ENCODE assay signal across 16 mouse cellular contexts in the genomic region with DNA sequence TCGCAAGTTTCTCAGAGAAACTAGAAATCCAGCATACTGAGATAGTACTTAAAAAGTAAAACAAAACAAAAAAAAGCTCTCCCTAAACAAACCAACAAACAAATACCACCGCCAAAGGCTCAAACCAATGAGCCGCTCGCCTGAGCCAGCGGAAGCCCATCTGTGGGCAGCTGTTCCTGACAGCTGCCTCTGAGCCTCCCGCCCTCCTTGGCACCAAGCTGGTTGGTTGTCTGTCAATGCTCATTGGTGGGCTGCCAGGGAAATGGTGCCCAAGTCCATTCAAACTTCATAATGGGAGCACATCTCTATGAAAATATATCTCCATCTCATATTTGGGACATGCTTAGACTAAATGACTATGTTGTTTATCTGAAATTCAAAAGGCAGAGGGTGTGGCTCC. TPM values are rescaled to one million over a fixed set of nuclear protein-coding genes. Genes with fewer than 3 reads are reported as not detected.
A peak's percentile ranks its signal among the peaks of the same experiment; 100 is the strongest.
DNase-seq lines count a peak whose midpoint lies in the region; ATAC-seq and TF ChIP-seq lines count a peak whose summit lies in the region.
"Had no signal": no experiment of that assay in that cellular context is flagged by ENCODE, and none has a peak within 500 bp of the region (broad histone marks: within the 10 kb centered on the region; RNA-seq: fewer than 3 reads in every experiment).

No protein-coding gene starts in this region.

- no peak for TF ChIP-seq CTCF in layer of hippocampus, adult 2 months (conservative IDR thresholded peaks at IDR 0.05)

- H3K9me3 ChIP-seq in hindbrain, embryonic 13.5 days: no peaks in the 10 kb centered on the region
- H3K9me3 ChIP-seq in hindbrain, embryonic 12.5 days (replicated peaks): no peaks in the 10 kb centered on the region
- no peaks in the 10 kb centered on the region for H3K9me3 ChIP-seq in neural tube, embryonic 13.5 days
- no peaks in the 10 kb centered on the region for H3K9me3 ChIP-seq in neural tube, embryonic 15.5 days (replicated peaks)
- no peaks in the 10 kb centered on the region for H3K9me3 ChIP-seq in forebrain, embryonic 14.5 days (replicated peaks; ENCODE audit: control insufficient read depth, low read length)
- H3K9me3 ChIP-seq in midbrain, embryonic 13.5 days: no peaks in the 10 kb centered on the region
- H3K9me3 ChIP-seq: limb, embryonic 13.5 days; megakaryocyte, embryonic 14.5 days had no signal

- peak; percentile 77 for DNase-seq in forebrain, embryonic 14.5 days (ENCODE audit: low spot score)
- DNase-seq in layer of hippocampus, adult 2 months (ENCODE audit: low spot score in 2 of 2): no peak
- no peak for DNase-seq in adipocyte (ENCODE audit: low spot score)
- DNase-seq: heart, adult 11 months; heart, postnatal 4 days; kidney, adult 9 months had no signal

- 72% methylated on average over 6 of the region's 6 CpGs for WGBS in hindbrain, embryonic 13.5 days
- 76% methylated on average over 6 of the region's 6 CpGs for WGBS in hindbrain, embryonic 12.5 days
- 72% methylated on average over 6 of the region's 6 CpGs for WGBS in neural tube, embryonic 13.5 days
- WGBS in neural tube, embryonic 15.5 days: 67% methylated on average over 6 of the region's 6 CpGs
- 61% methylated on average over 6 of the region's 6 CpGs for WGBS in forebrain, embryonic 14.5 days
- 71% methylated on average over 6 of the region's 6 CpGs for WGBS in midbrain, embryonic 13.5 days

- no peak overlapping the region for H3K9ac ChIP-seq in hindbrain, embryonic 13.5 days
- H3K9ac ChIP-seq in hindbrain, embryonic 12.5 days: no peak overlapping the region
- no peak overlapping the region for H3K9ac ChIP-seq in neural tube, embryonic 13.5 days
- no peak overlapping the region for H3K9ac ChIP-seq in neural tube, embryonic 15.5 days (replicated peaks)
- no peak overlapping the region for H3K9ac ChIP-seq in forebrain, embryonic 14.5 days (ENCODE audit: low read length)
- H3K9ac ChIP-seq in midbrain, embryonic 13.5 days (replicated peaks): no peak overlapping the region
- H3K9ac ChIP-seq: limb, embryonic 13.5 days had no signal

- H3K4me2 ChIP-seq in hindbrain, embryonic 13.5 days: no peak overlapping the region
- H3K4me2 ChIP-seq in hindbrain, embryonic 12.5 days (replicated peaks): no peak overlapping the region
- H3K4me2 ChIP-seq in neural tube, embryonic 13.5 days: no peak overlapping the region
- H3K4me2 ChIP-seq in neural tube, embryonic 15.5 days: no peak overlapping the region
- no peak overlapping the region for H3K4me2 ChIP-seq in forebrain, embryonic 14.5 days (ENCODE audit: low read length)
- H3K4me2 ChIP-seq in midbrain, embryonic 13.5 days (replicated peaks): no peak overlapping the region
- H3K4me2 ChIP-seq: limb, embryonic 13.5 days had no signal

- no peaks in the 10 kb centered on the region for H3K27me3 ChIP-seq in hindbrain, embryonic 13.5 days
- no peaks in the 10 kb centered on the region for H3K27me3 ChIP-seq in hindbrain, embryonic 12.5 days
- H3K27me3 ChIP-seq in neural tube, embryonic 13.5 days: no peaks in the 10 kb centered on the region
- H3K27me3 ChIP-seq in neural tube, embryonic 15.5 days (replicated peaks): no peaks in the 10 kb centered on the region
- H3K27me3 ChIP-seq in forebrain, embryonic 14.5 days (replicated peaks; ENCODE audit: control insufficient read depth, insufficient read depth, low read length): no peaks in the 10 kb centered on the region
- no peaks in the 10 kb centered on the region for H3K27me3 ChIP-seq in midbrain, embryonic 13.5 days
- H3K27me3 ChIP-seq: limb, embryonic 13.5 days had no signal

- H3K4me3 ChIP-seq in hindbrain, embryonic 13.5 days: no peak overlapping the region
- H3K4me3 ChIP-seq in hindbrain, embryonic 12.5 days: no peak overlapping the region
- no peak overlapping the region for H3K4me3 ChIP-seq in neural tube, embryonic 13.5 days
- no peak overlapping the region for H3K4me3 ChIP-seq in neural tube, embryonic 15.5 days (replicated peaks)
- no peak overlapping the region for H3K4me3 ChIP-seq in forebrain, embryonic 14.5 days (ENCODE audit: low read depth, low read length)
- H3K4me3 ChIP-seq in midbrain, embryonic 13.5 days (replicated peaks): no peak overlapping the region
- H3K4me3 ChIP-seq in layer of hippocampus, adult 2 months: no peak overlapping the region
- H3K4me3 ChIP-seq: limb, embryonic 13.5 days; megakaryocyte, embryonic 14.5 days had no signal

- H3K27ac ChIP-seq in hindbrain, embryonic 13.5 days: peak overlapping the region; percentile 66
- H3K27ac ChIP-seq in hindbrain, embryonic 12.5 days: no peak overlapping the region
- peak overlapping the region; percentile 85; the same call in 1 of the 2 replicates for H3K27ac ChIP-seq in neural tube, embryonic 13.5 days (replicated peaks)
- no peak overlapping the region for H3K27ac ChIP-seq in neural tube, embryonic 15.5 days (replicated peaks)
- H3K27ac ChIP-seq in forebrain, embryonic 14.5 days (ENCODE audit: low read depth, low read length): peak overlapping the region; percentile 67
- peak overlapping the region; percentile 96; the same call in 1 of the 2 replicates for H3K27ac ChIP-seq in midbrain, embryonic 13.5 days
- no peak overlapping the region for H3K27ac ChIP-seq in layer of hippocampus, adult 2 months
- H3K27ac ChIP-seq: limb, embryonic 13.5 days had no signal

- no peak for ATAC-seq in hindbrain, embryonic 13.5 days (ENCODE audit: low FRiP score)
- no peak for ATAC-seq in hindbrain, embryonic 12.5 days (ENCODE audit: low FRiP score)
- no peak for ATAC-seq in neural tube, embryonic 13.5 days (ENCODE audit: low read depth)
- ATAC-seq in neural tube, embryonic 15.5 days (ENCODE audit: low FRiP score): no peak
- ATAC-seq in forebrain, embryonic 14.5 days: no peak
- no peak for ATAC-seq in midbrain, embryonic 13.5 days

- H3K4me1 ChIP-seq in hindbrain, embryonic 13.5 days (replicated peaks): peaks cover 61% of the 10 kb centered on the region
- peaks cover 53% of the 10 kb centered on the region for H3K4me1 ChIP-seq in hindbrain, embryonic 12.5 days
- H3K4me1 ChIP-seq in neural tube, embryonic 13.5 days (replicated peaks): peaks cover 72% of the 10 kb centered on the region
- peaks cover 44% of the 10 kb centered on the region for H3K4me1 ChIP-seq in neural tube, embryonic 15.5 days
- H3K4me1 ChIP-seq in forebrain, embryonic 14.5 days (ENCODE audit: control insufficient read depth, insufficient read depth, low read length): peaks cover 49% of the 10 kb centered on the region
- H3K4me1 ChIP-seq in midbrain, embryonic 13.5 days (replicated peaks): peaks cover 62% of the 10 kb centered on the region

- no peaks in the 10 kb centered on the region for H3K36me3 ChIP-seq in hindbrain, embryonic 13.5 days
- H3K36me3 ChIP-seq in hindbrain, embryonic 12.5 days: no peaks in the 10 kb centered on the region
- H3K36me3 ChIP-seq in neural tube, embryonic 13.5 days: no peaks in the 10 kb centered on the region
- no peaks in the 10 kb centered on the region for H3K36me3 ChIP-seq in neural tube, embryonic 15.5 days
- H3K36me3 ChIP-seq in forebrain, embryonic 14.5 days (ENCODE audit: control insufficient read depth, insufficient read depth, low read length): no peaks in the 10 kb centered on the region
- no peaks in the 10 kb centered on the region for H3K36me3 ChIP-seq in midbrain, embryonic 13.5 days
- H3K36me3 ChIP-seq: limb, embryonic 13.5 days had no signal

RNA-seq across cellular contexts. Expression of a gene that starts 22.5 kb away (rescaled TPM):
- 68.1 and 68.6 TPM in 2 replicates for polyA plus RNA-seq in hindbrain, embryonic 13.5 days (2015; fragmentation: Nextera tagmentation; extraction: Ambion mirVana)
- 79.7 and 83.8 TPM in 2 replicates for polyA plus RNA-seq in hindbrain, embryonic 12.5 days (2016; fragmentation: Nextera tagmentation; extraction: Ambion mirVana)
- 65.7 and 67.1 TPM in 2 replicates for polyA plus RNA-seq in neural tube, embryonic 13.5 days (2015; fragmentation: Nextera tagmentation; extraction: Ambion mirVana)
- 75.6 and 85.4 TPM in 2 replicates for polyA plus RNA-seq in neural tube, embryonic 15.5 days (2015; fragmentation: Nextera tagmentation; extraction: Ambion mirVana)
- polyA plus RNA-seq in forebrain, embryonic 14.5 days (2014; fragmentation: Nextera tagmentation; extraction: Ambion mirVana): 44.0 and 49.3 TPM in 2 replicates
- polyA plus RNA-seq in midbrain, embryonic 13.5 days (2015; fragmentation: Nextera tagmentation; extraction: Ambion mirVana): 72.6 and 89.7 TPM in 2 replicates
- total RNA-seq in layer of hippocampus, adult 2 months (2021): 100 to 1,000 TPM; 139 to 140 TPM

RNA-seq across cellular contexts. Expression of a gene that starts 51.1 kb away (rescaled TPM):
- not detected in 2 replicates for polyA plus RNA-seq in hindbrain, embryonic 13.5 days (2015; fragmentation: Nextera tagmentation; extraction: Ambion mirVana)
- polyA plus RNA-seq in hindbrain, embryonic 12.5 days (2016; fragmentation: Nextera tagmentation; extraction: Ambion mirVana): not detected in 2 replicates
- not detected in 2 replicates for polyA plus RNA-seq in neural tube, embryonic 13.5 days (2015; fragmentation: Nextera tagmentation; extraction: Ambion mirVana)
- not detected in 2 replicates for polyA plus RNA-seq in neural tube, embryonic 15.5 days (2015; fragmentation: Nextera tagmentation; extraction: Ambion mirVana)
- polyA plus RNA-seq in forebrain, embryonic 14.5 days (2014; fragmentation: Nextera tagmentation; extraction: Ambion mirVana): not detected in 2 replicates
- polyA plus RNA-seq in midbrain, embryonic 13.5 days (2015; fragmentation: Nextera tagmentation; extraction: Ambion mirVana): not detected in 2 replicates
- not detected for total RNA-seq in layer of hippocampus, adult 2 months (2021)
- total RNA-seq: adrenal gland, adult 18-20 months; heart, postnatal 4 days had no signal
- polyA plus RNA-seq: cortical plate, adult 2 months; limb, embryonic 13.5 days; neural tube, embryonic 14.5 days had no signal

Comparison
In these comparisons a context has a peak if more than half of its experiments do, and no peak if none do; other contexts are left out.
1. H3K27ac ChIP-seq: peak in hindbrain, embryonic 13.5 days (single experiment), neural tube, embryonic 13.5 days (single experiment), forebrain, embryonic 14.5 days (single experiment) and midbrain, embryonic 13.5 days (single experiment); none in hindbrain, embryonic 12.5 days (single experiment), neural tube, embryonic 15.5 days (single experiment) and layer of hippocampus, adult 2 months (single experiment).